ENCODE assay signal across 15 mouse cellular contexts in genomic region chr5:102724813-102725348, GRCm38 (mm10).
A peak's percentile ranks its signal among the peaks of the same experiment; 100 is the strongest.
DNase-seq lines count a peak whose midpoint lies in the region; ATAC-seq and TF ChIP-seq lines count a peak whose summit lies in the region.
"Had no signal": no experiment of that assay in that cellular context is flagged by ENCODE, and none has a peak within 500 bp of the region (broad histone marks: within the 10 kb centered on the region; RNA-seq: fewer than 3 reads in every experiment).

No protein-coding gene starts in this region.

- DNase-seq in heart, postnatal 10 days: no peak
- DNase-seq in liver, embryonic 11.5 days (ENCODE audit: low spot score): no peak
- peak; percentile 54 for DNase-seq in limb, embryonic 14.5 days (ENCODE audit: low spot score)
- DNase-seq in midbrain, embryonic 14.5 days: no peak
- no peak for DNase-seq in layer of hippocampus, adult 11-12 months (ENCODE audit: low spot score)
- DNase-seq: adrenal gland, postnatal 25 days; cerebellum, adult 11 months; layer of hippocampus, adult 9-11 months; right cerebral cortex, postnatal 25 days; thymus, postnatal 4 days had no signal

- H3K9ac ChIP-seq in heart, embryonic 12.5 days: no peak overlapping the region
- no peak overlapping the region for H3K9ac ChIP-seq in liver, embryonic 11.5 days (ENCODE audit: low read depth, low read length)
- no peak overlapping the region for H3K9ac ChIP-seq in liver, embryonic 12.5 days
- H3K9ac ChIP-seq in embryonic facial prominence, embryonic 15.5 days: 0 out of 2 replicates have a peak overlapping the region, but pooled peaks have one; percentile 9
- peak overlapping the region; percentile 1; the same call in 1 of the 2 replicates for H3K9ac ChIP-seq in limb, embryonic 14.5 days (ENCODE audit: low read depth, low read length, severe bottlenecking)
- H3K9ac ChIP-seq in midbrain, embryonic 14.5 days (replicated peaks; ENCODE audit: low read length): no peak overlapping the region

- H3K9me3 ChIP-seq in heart, embryonic 12.5 days (replicated peaks): no peaks in the 10 kb centered on the region
- H3K9me3 ChIP-seq in liver, embryonic 11.5 days (ENCODE audit: control insufficient read depth, low read length): no peaks in the 10 kb centered on the region
- H3K9me3 ChIP-seq in liver, embryonic 12.5 days (replicated peaks): no peaks in the 10 kb centered on the region
- H3K9me3 ChIP-seq in embryonic facial prominence, embryonic 15.5 days (replicated peaks): no peaks in the 10 kb centered on the region
- H3K9me3 ChIP-seq in limb, embryonic 14.5 days (ENCODE audit: control insufficient read depth, low read length): no peaks in the 10 kb centered on the region
- H3K9me3 ChIP-seq in midbrain, embryonic 14.5 days (ENCODE audit: control insufficient read depth, low read length): no peaks in the 10 kb centered on the region
- H3K9me3 ChIP-seq: forebrain, embryonic 10.5 days had no signal

- no peak for ATAC-seq in heart, embryonic 12.5 days (ENCODE audit: insufficient number of reproducible peaks, low FRiP score)
- no peak for ATAC-seq in liver, embryonic 11.5 days (replicated peaks; ENCODE audit: low FRiP score)
- ATAC-seq in liver, embryonic 12.5 days: no peak
- no peak for ATAC-seq in embryonic facial prominence, embryonic 15.5 days (ENCODE audit: insufficient number of reproducible peaks, low FRiP score, low TSS enrichment, low read depth)
- ATAC-seq in limb, embryonic 14.5 days (ENCODE audit: low FRiP score, low read depth): 0 out of 2 replicates have a peak, but pooled peaks have one; percentile 14
- ATAC-seq in midbrain, embryonic 14.5 days (ENCODE audit: low FRiP score, low TSS enrichment): no peak

- H3K4me2 ChIP-seq in heart, embryonic 12.5 days: peak overlapping the region; percentile 25; the same call in 1 of the 2 replicates
- H3K4me2 ChIP-seq in liver, embryonic 11.5 days: peak overlapping the region; percentile 38; the same call in 1 of the 2 replicates
- H3K4me2 ChIP-seq in liver, embryonic 12.5 days: no peak overlapping the region
- H3K4me2 ChIP-seq in embryonic facial prominence, embryonic 15.5 days (replicated peaks): peak overlapping the region; percentile 27
- H3K4me2 ChIP-seq in limb, embryonic 14.5 days (replicated peaks; ENCODE audit: low read depth, low read length, severe bottlenecking): peak overlapping the region; percentile 38
- H3K4me2 ChIP-seq in midbrain, embryonic 14.5 days (ENCODE audit: low read length): no peak overlapping the region

- 29% methylated on average over 9 of the region's 9 CpGs for WGBS in heart, embryonic 12.5 days
- WGBS in liver, embryonic 11.5 days: 37% methylated on average over 8 of the region's 9 CpGs
- 28% methylated on average over 9 of the region's 9 CpGs for WGBS in liver, embryonic 12.5 days (ENCODE audit: insufficient replicate concordance)
- 13% methylated on average over 9 of the region's 9 CpGs for WGBS in embryonic facial prominence, embryonic 15.5 days
- 17% methylated on average over 8 of the region's 9 CpGs for WGBS in limb, embryonic 14.5 days
- 58% methylated on average over 9 of the region's 9 CpGs for WGBS in midbrain, embryonic 14.5 days

- 0 out of 2 replicates have a peak, but pooled peaks cover 4% of the 10 kb centered on the region for H3K4me1 ChIP-seq in heart, embryonic 12.5 days (replicated peaks)
- H3K4me1 ChIP-seq in liver, embryonic 11.5 days (replicated peaks; ENCODE audit: control insufficient read depth, insufficient read depth, low read length): no peaks in the 10 kb centered on the region
- H3K4me1 ChIP-seq in liver, embryonic 12.5 days: no peaks in the 10 kb centered on the region
- H3K4me1 ChIP-seq in embryonic facial prominence, embryonic 15.5 days: peaks cover 23% of the 10 kb centered on the region
- peaks cover 26% of the 10 kb centered on the region for H3K4me1 ChIP-seq in limb, embryonic 14.5 days (ENCODE audit: control insufficient read depth, insufficient read depth, low read length)
- no peaks in the 10 kb centered on the region for H3K4me1 ChIP-seq in midbrain, embryonic 14.5 days (ENCODE audit: control insufficient read depth, insufficient read depth, low read length)
- H3K4me1 ChIP-seq: forebrain, embryonic 10.5 days had no signal

- no peak for TF ChIP-seq POLR2A in limb, embryonic 14.5 days (IDR thresholded peaks at IDR 0.05; ENCODE audit: borderline replicate concordance, extremely low read depth, insufficient read depth, insufficient read length)

- no peak overlapping the region for H3K27ac ChIP-seq in heart, embryonic 12.5 days (ENCODE audit: poor library complexity, severe bottlenecking)
- H3K27ac ChIP-seq in liver, embryonic 11.5 days (ENCODE audit: low read depth, low read length): no peak overlapping the region
- no peak overlapping the region for H3K27ac ChIP-seq in liver, embryonic 12.5 days
- H3K27ac ChIP-seq in embryonic facial prominence, embryonic 15.5 days (replicated peaks): peak overlapping the region; percentile 70
- H3K27ac ChIP-seq in limb, embryonic 14.5 days (replicated peaks; ENCODE audit: low read depth, low read length): 0 out of 2 replicates have a peak overlapping the region, but pooled peaks have one; percentile 15
- no peak overlapping the region for H3K27ac ChIP-seq in midbrain, embryonic 14.5 days (replicated peaks; ENCODE audit: low read depth, low read length)
- H3K27ac ChIP-seq: forebrain, embryonic 10.5 days had no signal

- no peaks in the 10 kb centered on the region for H3K27me3 ChIP-seq in heart, embryonic 12.5 days (replicated peaks)
- no peaks in the 10 kb centered on the region for H3K27me3 ChIP-seq in liver, embryonic 11.5 days (replicated peaks; ENCODE audit: control insufficient read depth, insufficient read depth, low read length)
- no peaks in the 10 kb centered on the region for H3K27me3 ChIP-seq in liver, embryonic 12.5 days (replicated peaks)
- no peaks in the 10 kb centered on the region for H3K27me3 ChIP-seq in embryonic facial prominence, embryonic 15.5 days
- no peaks in the 10 kb centered on the region for H3K27me3 ChIP-seq in limb, embryonic 14.5 days (ENCODE audit: control insufficient read depth, insufficient read depth, low read length)
- no peaks in the 10 kb centered on the region for H3K27me3 ChIP-seq in midbrain, embryonic 14.5 days (ENCODE audit: control insufficient read depth, insufficient read depth, low read length)

- peak overlapping the region; percentile 19 for H3K4me3 ChIP-seq in heart, embryonic 12.5 days
- H3K4me3 ChIP-seq in liver, embryonic 11.5 days (ENCODE audit: low read depth, low read length): no peak overlapping the region
- H3K4me3 ChIP-seq in liver, embryonic 12.5 days: no peak overlapping the region
- H3K4me3 ChIP-seq in embryonic facial prominence, embryonic 15.5 days (replicated peaks): peak overlapping the region; percentile 29
- H3K4me3 ChIP-seq in limb, embryonic 14.5 days (replicated peaks; ENCODE audit: low read length): peak overlapping the region; percentile 26
- H3K4me3 ChIP-seq in midbrain, embryonic 14.5 days (replicated peaks; ENCODE audit: low read depth, low read length): no peak overlapping the region
- H3K4me3 ChIP-seq: forebrain, embryonic 10.5 days had no signal

- no peaks in the 10 kb centered on the region for H3K36me3 ChIP-seq in heart, embryonic 12.5 days
- no peaks in the 10 kb centered on the region for H3K36me3 ChIP-seq in liver, embryonic 11.5 days (ENCODE audit: control insufficient read depth, insufficient read depth, low read length)
- no peaks in the 10 kb centered on the region for H3K36me3 ChIP-seq in liver, embryonic 12.5 days
- H3K36me3 ChIP-seq in embryonic facial prominence, embryonic 15.5 days: no peaks in the 10 kb centered on the region
- H3K36me3 ChIP-seq in limb, embryonic 14.5 days (ENCODE audit: control insufficient read depth, insufficient read depth, low read length): no peaks in the 10 kb centered on the region
- H3K36me3 ChIP-seq in midbrain, embryonic 14.5 days (ENCODE audit: control insufficient read depth, insufficient read depth, low read length): no peaks in the 10 kb centered on the region
- H3K36me3 ChIP-seq: forebrain, embryonic 10.5 days; G1E had no signal

- intact Hi-C loops in heart, postnatal 10 days (cut with DNase I): loop anchor here (5.0 kb wide), 1 partner anchor 32 kb away; no protein-coding TSS in a partner anchor

Comparison
In these comparisons a context has a peak if more than half of its experiments do, and no peak if none do; other contexts are left out.
1. H3K4me2 ChIP-seq: peak in heart, embryonic 12.5 days (single experiment), liver, embryonic 11.5 days (single experiment), embryonic facial prominence, embryonic 15.5 days (single experiment) and limb, embryonic 14.5 days (single experiment); none in liver, embryonic 12.5 days (single experiment) and midbrain, embryonic 14.5 days (single experiment).
2. H3K27ac ChIP-seq: peak in embryonic facial prominence, embryonic 15.5 days (single experiment) and limb, embryonic 14.5 days (single experiment); none in heart, embryonic 12.5 days (single experiment), liver, embryonic 11.5 days (single experiment), liver, embryonic 12.5 days (single experiment) and midbrain, embryonic 14.5 days (single experiment).
3. H3K4me3 ChIP-seq: peak in heart, embryonic 12.5 days (single experiment), embryonic facial prominence, embryonic 15.5 days (single experiment) and limb, embryonic 14.5 days (single experiment); none in liver, embryonic 11.5 days (single experiment), liver, embryonic 12.5 days (single experiment) and midbrain, embryonic 14.5 days (single experiment).
4. H3K9ac ChIP-seq: peak in embryonic facial prominence, embryonic 15.5 days (single experiment) and limb, embryonic 14.5 days (single experiment); none in heart, embryonic 12.5 days (single experiment), liver, embryonic 11.5 days (single experiment), liver, embryonic 12.5 days (single experiment) and midbrain, embryonic 14.5 days (single experiment).